Mouse (Mus musculus) cerebellum, adult 2 months (tissue): Measurements from ENCODE around the gene Crtac1.

Experiments
- CTCF ChIP-seq: fragments of 200-500 bp; IDR thresholded peaks from 2 replicates; pipeline ENCODE4 v1.5.1; 2011; ENCODE audit warnings: low read depth, mild to moderate bottlenecking, control low read depth, low read length, moderate library complexity, borderline replicate concordance; ENCODE audit not compliant: insufficient read depth
- POLR2A ChIP-seq: fragments of 200-500 bp; IDR thresholded peaks from 2 replicates; pipeline ENCODE4 v1.6.1; 2011; ENCODE audit warnings: low read length, control low read depth, borderline replicate concordance; ENCODE audit not compliant: insufficient read depth

- TF ChIP-seq POLR2A (no peak), CTCF (no peak)
Measured at GRCm38 (mm10) chr19:42317648-42318425, 113.7 kb downstream of the Crtac1 start.
